Mouse (Mus musculus): ENCODE results near the gene Cnih4.

DNA sequence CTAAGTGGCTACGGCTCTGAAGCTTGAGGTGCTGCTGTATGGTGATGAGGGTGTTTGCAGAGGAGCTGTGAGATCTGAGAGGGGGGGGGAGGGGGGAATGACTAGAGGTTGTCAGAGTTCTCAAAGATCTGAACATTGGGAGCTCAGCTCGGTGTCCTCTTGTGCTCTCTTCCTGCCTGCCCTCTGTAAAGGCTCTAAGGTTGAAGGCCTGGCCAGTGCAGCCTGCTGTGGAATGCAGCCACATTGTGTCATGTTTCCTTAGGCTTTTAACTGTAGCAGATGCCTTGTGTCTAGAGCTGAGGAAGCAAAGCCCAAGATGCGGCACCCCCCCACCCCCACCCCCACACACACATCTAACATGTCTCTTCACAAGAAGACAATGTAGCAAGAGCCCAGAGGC, 23.9 kb downstream of the Cnih4 start:
- TF ChIP-seq CTCF (IDR thresholded peaks at IDR 0.05; ENCODE audit: insufficient read depth, low read length): no peak
- no peak for TF ChIP-seq POLR2A (IDR thresholded peaks at IDR 0.05; ENCODE audit: borderline replicate concordance, extremely low read depth, low read depth, low read length)

Measured in lung, adult 2 months (tissue).